Mouse (Mus musculus): ENCODE measurements around the gene Skil. TPM values are rescaled to one million over a fixed set of nuclear protein-coding genes. Genes with fewer than 3 reads are reported as not detected.
A peak's percentile ranks its signal among the peaks of the same experiment; 100 is the strongest.

Skil gene
- total and polyA plus RNA-seq, 2 experiments from 2014 or later, result 25.1 to 36.4 TPM

GRCm38 (mm10) chr3:31082838-31083506 lies 11.9 kb upstream of the Skil start:
- Histone ChIP-seq H3K4me1 (ENCODE audit: insufficient read depth, low read length) (peaks cover 8% of the 10 kb centered on the region; the same call in 1 of the 2 replicates), H3K27ac (no peak overlapping the region), H3K4me2 (ENCODE audit: low read depth, low read length) (no peak overlapping the region), H3K36me3 (ENCODE audit: insufficient read depth, low read length) (no peaks in the 10 kb centered on the region), H3K4me3 (ENCODE audit: low read length) (no peak overlapping the region), H3K9me3 (ENCODE audit: low read length) (no peaks in the 10 kb centered on the region), H3K9ac (replicated peaks; ENCODE audit: low read length) (no peak overlapping the region), H3K27me3 (ENCODE audit: insufficient read depth, low read length) (no peaks in the 10 kb centered on the region)
- DNase-seq (ENCODE audit: low spot score), result no peak
- WGBS, result 88% methylated on average over 11 of the region's 13 CpGs
- no peak for ATAC-seq
- no peak for TF ChIP-seq CTCF (IDR thresholded peaks at IDR 0.05; ENCODE audit: low read depth)

- Histone ChIP-seq H3K4me1 (ENCODE audit: insufficient read depth, low read length) (peaks cover 8% of the 10 kb centered on the region; the same call in 1 of the 2 replicates), H3K27me3 (ENCODE audit: insufficient read depth, low read length) (no peaks in the 10 kb centered on the region), H3K4me2 (ENCODE audit: low read depth, low read length) (peak overlapping the region; percentile 43), H3K9ac (replicated peaks; ENCODE audit: low read length) (no peak overlapping the region), H3K36me3 (ENCODE audit: insufficient read depth, low read length) (no peaks in the 10 kb centered on the region), H3K27ac (no peak overlapping the region), H3K4me3 (ENCODE audit: low read length) (no peak overlapping the region), H3K9me3 (ENCODE audit: low read length) (no peaks in the 10 kb centered on the region)
- peak; percentile 75 for DNase-seq (ENCODE audit: low spot score)
- TF ChIP-seq CTCF (IDR thresholded peaks at IDR 0.05; ENCODE audit: low read depth), result no peak
- ATAC-seq, result 0 out of 2 replicates have a peak, but pooled peaks have one; percentile 61
- 31% methylated on average over 12 of the region's 12 CpGs for WGBS
These were observed 11.2 kb upstream of the Skil start for GRCm38 (mm10) chr3:31083507-31084245.

- WGBS, result 90% methylated on average over 3 of the region's 3 CpGs
- no peak for ATAC-seq
These were observed 9.9 kb upstream of the Skil start for GRCm38 (mm10) chr3:31085000-31085399.

GRCm38 (mm10) chr3:31088789-31089775 lies 5.8 kb upstream of the Skil start:
- DNase-seq (ENCODE audit: low spot score) (no peak), ATAC-seq (no peak)
- Histone ChIP-seq H3K4me2 (ENCODE audit: low read depth, low read length) (no peak overlapping the region), H3K9me3 (ENCODE audit: low read length) (no peaks in the 10 kb centered on the region), H3K27ac (no peak overlapping the region), H3K4me3 (ENCODE audit: low read length) (no peak overlapping the region), H3K36me3 (ENCODE audit: insufficient read depth, low read length) (no peaks in the 10 kb centered on the region), H3K4me1 (ENCODE audit: insufficient read depth, low read length) (peaks cover 4% of the 10 kb centered on the region; the same call in 1 of the 2 replicates), H3K27me3 (ENCODE audit: insufficient read depth, low read length) (no peaks in the 10 kb centered on the region), H3K9ac (replicated peaks; ENCODE audit: low read length) (no peak overlapping the region)
- no peak for TF ChIP-seq CTCF (IDR thresholded peaks at IDR 0.05; ENCODE audit: low read depth)
- 48% methylated on average over 9 of the region's 10 CpGs for WGBS

More at GRCm38 (mm10) chr3:31085000-31085399, 9.9 kb upstream of the Skil start:
- Histone ChIP-seq H3K9me3 (ENCODE audit: low read length) (no peaks in the 10 kb centered on the region), H3K9ac (replicated peaks; ENCODE audit: low read length) (no peak overlapping the region), H3K4me3 (ENCODE audit: low read length) (no peak overlapping the region), H3K27ac (no peak overlapping the region), H3K4me1 (ENCODE audit: insufficient read depth, low read length) (peaks cover 8% of the 10 kb centered on the region; the same call in 1 of the 2 replicates), H3K27me3 (ENCODE audit: insufficient read depth, low read length) (no peaks in the 10 kb centered on the region), H3K4me2 (ENCODE audit: low read depth, low read length) (no peak overlapping the region), H3K36me3 (ENCODE audit: insufficient read depth, low read length) (no peaks in the 10 kb centered on the region)
- DNase-seq (ENCODE audit: low spot score), result no peak
- no peak for TF ChIP-seq CTCF (IDR thresholded peaks at IDR 0.05; ENCODE audit: low read depth)

DNA sequence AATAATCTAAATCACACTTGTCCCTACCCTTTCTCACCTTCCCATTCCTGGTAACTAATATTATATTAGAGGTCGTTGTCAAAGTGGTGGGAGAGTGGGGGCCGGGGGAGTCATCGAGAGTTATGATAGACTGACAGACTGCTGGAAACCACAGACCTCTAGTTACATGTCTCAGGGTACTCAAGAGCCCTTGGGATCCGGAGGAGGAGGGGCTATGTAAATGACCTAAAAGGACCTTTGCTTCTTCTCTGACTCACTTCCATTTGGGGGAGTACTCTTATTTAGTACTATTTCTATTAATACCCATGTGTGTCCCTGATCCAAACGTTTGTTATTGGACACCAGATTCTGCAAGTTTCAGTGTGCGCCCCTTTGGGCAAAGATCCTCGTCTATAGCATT lies 4.9 kb upstream of the Skil start:
- WGBS, result 72% methylated on average over 7 of the region's 7 CpGs
- no peak overlapping the region for H3K4me2 ChIP-seq (ENCODE audit: low read depth, low read length)
- H3K9ac ChIP-seq (replicated peaks; ENCODE audit: low read length), result no peak overlapping the region
- H3K27ac ChIP-seq, result no peak overlapping the region
- ATAC-seq (no peak), DNase-seq (ENCODE audit: low spot score) (no peak)
- H3K9me3 ChIP-seq (ENCODE audit: low read length), result no peaks in the 10 kb centered on the region
- H3K4me3 ChIP-seq (ENCODE audit: low read length), result no peak overlapping the region
- no peak for TF ChIP-seq CTCF (IDR thresholded peaks at IDR 0.05; ENCODE audit: low read depth)
- H3K36me3 ChIP-seq (ENCODE audit: insufficient read depth, low read length), result no peaks in the 10 kb centered on the region
- no peaks in the 10 kb centered on the region for H3K27me3 ChIP-seq (ENCODE audit: insufficient read depth, low read length)
- peaks cover 4% of the 10 kb centered on the region; the same call in 1 of the 2 replicates for H3K4me1 ChIP-seq (ENCODE audit: insufficient read depth, low read length)

DNA sequence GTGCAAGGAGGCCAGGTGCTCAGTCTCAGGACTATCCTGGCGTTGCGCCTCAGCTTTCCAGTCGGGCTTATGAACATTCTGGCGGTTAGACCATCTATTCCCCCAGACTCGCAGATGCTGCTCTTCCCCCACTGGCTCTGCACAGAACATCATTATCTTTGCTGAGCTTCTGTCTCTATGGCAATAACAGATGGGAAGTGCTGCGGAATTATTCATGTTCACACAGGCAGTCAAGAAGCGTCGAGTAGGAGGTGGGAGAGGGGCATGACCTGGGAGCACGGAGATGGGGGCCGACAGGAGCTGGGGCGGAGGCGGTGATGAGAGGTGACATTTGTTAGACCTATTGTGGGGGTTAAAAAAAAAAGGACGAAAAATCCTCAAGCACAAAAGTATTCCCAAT lies 1.7 kb upstream of the Skil start:
- no peak for TF ChIP-seq CTCF (IDR thresholded peaks at IDR 0.05; ENCODE audit: low read depth)
- ATAC-seq, result peak; percentile 16; the same call in 1 of the 2 replicates

More for the DNA sequence above, 1.7 kb upstream of the Skil start:
- Histone ChIP-seq H3K9me3 (ENCODE audit: low read length) (no peaks in the 10 kb centered on the region), H3K4me1 (ENCODE audit: insufficient read depth, low read length) (peaks cover 19% of the 10 kb centered on the region), H3K27ac (peak overlapping the region; percentile 99), H3K4me2 (ENCODE audit: low read depth, low read length) (peak overlapping the region; percentile 92), H3K4me3 (ENCODE audit: low read length) (peak overlapping the region; percentile 92), H3K27me3 (ENCODE audit: insufficient read depth, low read length) (no peaks in the 10 kb centered on the region), H3K9ac (replicated peaks; ENCODE audit: low read length) (peak overlapping the region; percentile 96), H3K36me3 (ENCODE audit: insufficient read depth, low read length) (peaks cover 4% of the 10 kb centered on the region; the same call in 1 of the 2 replicates)
- WGBS, result 2% methylated on average over 13 of the region's 13 CpGs
- peak; percentile 82 for DNase-seq (ENCODE audit: low spot score)
